Mouse (Mus musculus): ENCODE measurements around the gene Golm1. TPM values are rescaled to one million over a fixed set of nuclear protein-coding genes. Genes with fewer than 3 reads are reported as not detected.

Golm1 gene
- polyA plus RNA-seq, 2 experiments from 2014 or later: 38.6 to 45.1 TPM

DNA sequence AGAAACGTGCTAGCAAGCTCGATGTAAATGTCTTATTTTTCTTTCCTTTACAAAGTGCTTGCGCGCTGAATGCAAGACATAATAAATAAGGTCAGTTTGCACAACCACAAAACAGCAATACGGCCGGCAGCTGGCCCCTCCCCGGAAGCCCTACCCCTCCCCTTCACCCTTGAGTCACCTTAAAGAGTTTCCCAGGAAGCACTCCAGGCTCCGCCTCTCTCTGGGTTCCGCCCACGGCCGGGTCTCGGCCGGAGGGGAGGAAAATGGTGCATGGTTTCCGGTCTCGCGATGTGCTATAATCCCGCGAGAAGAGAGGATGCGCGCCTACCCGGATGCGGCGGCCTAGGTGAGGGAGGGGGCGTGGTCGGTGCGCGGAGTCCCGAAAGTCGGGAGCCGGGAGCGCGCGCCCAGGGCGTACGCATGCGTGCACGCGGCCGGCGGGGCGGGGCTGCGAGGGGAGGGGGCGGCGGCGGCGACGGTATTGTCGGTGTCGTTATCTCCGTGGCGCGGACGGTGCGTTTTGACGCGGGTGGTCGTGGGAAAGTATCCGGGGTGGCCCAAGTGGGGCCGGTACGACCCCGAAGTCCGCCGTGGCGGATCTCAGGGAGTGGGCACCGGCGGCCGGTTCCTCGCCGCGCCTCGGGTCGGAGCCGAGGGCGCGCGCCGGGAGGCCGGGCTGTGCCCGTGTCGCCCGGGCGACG, 90.5 kb downstream of the Golm1 start, which contains the start of the genes Agtpbp1 and Naa35:
TSS of gene Agtpbp1 (minus strand) at position 281 of the 701 bp plus-strand sequence.
TSS of gene Naa35 (plus strand) at position 313 of the 701 bp plus-strand sequence.
- peak; percentile 99 for ATAC-seq

Other genes with a start within 250 kb of the Golm1 start
- 10 to 100 TPM; 18.8 to 22.3 TPM for gene Agtpbp1, start 90.6 kb downstream of the Golm1 start, polyA plus RNA-seq (2017; shearing (Covaris generic))
- gene Naa35, start 90.6 kb downstream of the Golm1 start, polyA plus RNA-seq (2017; shearing (Covaris generic)): 10 to 100 TPM; 85.9 to 96.8 TPM
- gene 4921517D22Rik, start 18.3 kb upstream of the Golm1 start, polyA plus RNA-seq (2017; shearing (Covaris generic)): not detected
- not detected for gene Spata31d1a, start 34.5 kb upstream of the Golm1 start, polyA plus RNA-seq (2017; shearing (Covaris generic))
- gene Spata31d1b, start 36.5 kb upstream of the Golm1 start, polyA plus RNA-seq (2017; shearing (Covaris generic)): not detected
- not detected for gene Spata31d1d, start 55.9 kb upstream of the Golm1 start, polyA plus RNA-seq (2017; shearing (Covaris generic))
- not detected for gene 1700014D04Rik, start 70.9 kb upstream of the Golm1 start, polyA plus RNA-seq (2017; shearing (Covaris generic))
- gene Isca1, start 94.0 kb upstream of the Golm1 start, polyA plus RNA-seq (2017; shearing (Covaris generic)): 10 to 100 TPM; 54.6 to 62.5 TPM
- gene Gm49354, start 106.4 kb upstream of the Golm1 start, polyA plus RNA-seq (2017; shearing (Covaris generic)): not detected
- gene Tut7, start 147.3 kb upstream of the Golm1 start, polyA plus RNA-seq (2017; shearing (Covaris generic)): 10 to 100 TPM; 71.4 to 71.8 TPM

All from CD4-positive, CD25-positive, alpha-beta regulatory T cell, adult 4 months (primary cell).